Mouse (Mus musculus): ENCODE measurements at regions not wholly inside any gene's neighbourhood (a gene's known extent, or its start where the extent isn't known, plus 50 kb on each side); places are given as distances from the start of the nearest gene placed in this dataset.
A peak's percentile ranks its signal among the peaks of the same experiment; 100 is the strongest.

DNA sequence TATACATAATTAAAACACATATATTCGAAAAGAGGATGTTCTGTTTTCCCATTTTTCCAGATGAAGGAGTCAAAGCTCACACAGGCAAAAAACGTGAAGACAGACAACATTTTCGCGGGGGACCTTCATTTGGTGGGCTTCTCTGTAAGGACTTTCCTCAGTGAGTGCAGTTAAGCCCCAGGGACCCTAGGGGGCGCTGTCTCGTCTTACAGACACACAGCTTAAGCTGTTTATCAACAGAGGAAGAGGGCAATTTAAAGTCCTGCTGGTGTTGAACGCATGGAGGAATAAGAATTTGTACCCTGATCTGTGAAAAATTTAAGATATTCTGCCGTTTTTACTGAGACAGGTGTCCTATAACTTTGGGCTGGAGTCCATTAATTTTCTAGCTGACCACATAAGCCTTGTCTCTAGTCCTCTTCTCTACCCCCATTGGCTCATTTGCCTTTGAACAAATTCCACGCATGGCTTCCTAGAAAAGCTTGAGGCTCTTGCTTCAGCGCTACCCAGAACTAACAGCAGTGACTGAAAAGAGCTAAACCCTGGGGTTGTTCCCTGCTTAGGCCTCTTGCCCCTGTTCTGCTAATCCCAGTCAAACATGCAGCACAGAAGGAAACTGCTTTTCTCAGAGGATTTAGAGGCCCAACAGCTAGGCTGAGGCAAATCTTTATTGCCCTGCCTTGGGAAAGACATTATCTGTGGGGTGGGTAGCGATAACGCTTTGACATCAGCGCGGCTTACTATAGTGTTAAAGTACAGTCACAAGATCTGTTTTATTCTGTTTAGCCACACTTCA, 253.5 kb upstream of the Pde3a start:
- DNase-seq, result peak; percentile 20
- no peak for TF ChIP-seq POLR2A (IDR thresholded peaks at IDR 0.05; ENCODE audit: borderline replicate concordance, extremely low read depth, low read depth, low read length)
- TF ChIP-seq CTCF (IDR thresholded peaks at IDR 0.05; ENCODE audit: insufficient read depth, low read length), result peak; percentile 64
- Histone ChIP-seq H3K4me1 (ENCODE audit: control insufficient read depth, insufficient read depth, low read length) (no peaks in the 10 kb centered on the region), H3K4me3 (replicated peaks; ENCODE audit: extremely low read depth, low read depth, low read length) (no peak overlapping the region)
- WGBS, result 77% methylated on average over 14 of the region's 14 CpGs

DNA sequence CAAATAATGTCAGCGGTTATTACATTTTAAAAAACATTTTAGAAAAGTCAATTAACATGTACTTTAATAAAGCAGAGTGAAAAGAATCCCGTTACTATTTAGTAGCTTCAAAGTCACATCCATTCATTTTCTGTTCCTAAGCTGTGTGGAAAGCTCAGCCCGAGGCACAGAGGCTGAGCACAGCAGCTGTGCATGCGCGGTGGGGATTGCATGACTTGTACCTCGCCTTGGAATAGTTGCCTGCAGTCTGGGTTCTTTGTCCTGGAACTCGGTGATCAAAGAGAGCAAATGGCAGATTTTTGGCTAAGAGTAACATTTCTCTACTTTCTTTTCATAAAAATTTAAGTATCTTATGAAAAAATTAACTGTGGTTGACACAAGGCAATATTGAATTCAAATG, 251.0 kb upstream of the Pde3a start:
- H3K4me3 ChIP-seq (replicated peaks; ENCODE audit: extremely low read depth, low read depth, low read length), result no peak overlapping the region
- 82% methylated on average over 7 of the region's 7 CpGs for WGBS
- no peak for DNase-seq
- peaks cover 2% of the 10 kb centered on the region for H3K4me1 ChIP-seq (ENCODE audit: control insufficient read depth, insufficient read depth, low read length)
- TF ChIP-seq CTCF (IDR thresholded peaks at IDR 0.05; ENCODE audit: insufficient read depth, low read length) (no peak), POLR2A (IDR thresholded peaks at IDR 0.05; ENCODE audit: borderline replicate concordance, extremely low read depth, low read depth, low read length) (no peak)

DNA sequence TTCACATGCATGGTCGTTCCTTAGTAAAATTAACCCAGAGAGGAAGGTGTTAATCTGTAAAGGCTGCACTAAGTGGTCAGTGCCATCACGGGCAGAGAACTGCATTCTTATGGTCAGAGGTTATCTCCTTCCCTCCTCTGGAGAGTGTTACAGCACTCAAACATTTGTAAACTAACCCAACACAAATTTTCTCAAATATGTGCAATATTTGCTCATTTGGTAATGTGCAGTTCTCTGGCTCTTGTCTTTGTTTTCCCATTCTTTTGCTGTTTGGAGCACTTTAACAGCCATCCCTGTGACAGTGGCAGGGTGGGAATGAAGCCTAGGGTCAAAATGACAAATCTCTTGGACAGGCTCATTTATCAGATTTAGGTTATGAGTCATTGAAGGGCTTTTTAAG, 248.5 kb upstream of the Pde3a start:
- TF ChIP-seq POLR2A (IDR thresholded peaks at IDR 0.05; ENCODE audit: borderline replicate concordance, extremely low read depth, low read depth, low read length) (no peak), CTCF (IDR thresholded peaks at IDR 0.05; ENCODE audit: insufficient read depth, low read length) (no peak)
- Histone ChIP-seq H3K4me3 (replicated peaks; ENCODE audit: extremely low read depth, low read depth, low read length) (no peak overlapping the region), H3K4me1 (ENCODE audit: control insufficient read depth, insufficient read depth, low read length) (peaks cover 2% of the 10 kb centered on the region)
- no peak for DNase-seq
- WGBS, result 29% methylated on average over 2 of the region's 2 CpGs

DNA sequence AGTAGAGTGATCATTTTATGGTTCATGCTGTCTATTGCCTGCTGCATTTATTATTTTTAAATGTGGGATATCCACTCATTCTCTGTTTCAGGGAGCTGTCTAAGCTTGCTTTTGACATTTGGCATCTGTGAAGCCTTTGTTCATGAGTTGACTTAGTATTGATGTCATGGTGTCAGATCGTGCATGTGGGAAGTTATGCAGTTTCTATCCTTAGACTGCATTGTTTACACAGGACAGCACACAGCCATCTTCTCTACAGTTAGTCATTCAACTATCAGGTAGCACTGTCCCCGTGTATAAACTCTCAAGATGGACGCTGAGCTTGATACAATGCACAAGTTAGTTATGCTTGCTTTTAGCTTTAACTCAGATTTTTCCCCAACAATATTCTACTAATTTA, 247.8 kb upstream of the Pde3a start:
- TF ChIP-seq CTCF (IDR thresholded peaks at IDR 0.05; ENCODE audit: insufficient read depth, low read length) (no peak), POLR2A (IDR thresholded peaks at IDR 0.05; ENCODE audit: borderline replicate concordance, extremely low read depth, low read depth, low read length) (no peak)
- 44% methylated on average over 3 of the region's 3 CpGs for WGBS
- no peak for DNase-seq
- Histone ChIP-seq H3K4me3 (replicated peaks; ENCODE audit: extremely low read depth, low read depth, low read length) (no peak overlapping the region), H3K4me1 (ENCODE audit: control insufficient read depth, insufficient read depth, low read length) (peaks cover 2% of the 10 kb centered on the region)

DNA sequence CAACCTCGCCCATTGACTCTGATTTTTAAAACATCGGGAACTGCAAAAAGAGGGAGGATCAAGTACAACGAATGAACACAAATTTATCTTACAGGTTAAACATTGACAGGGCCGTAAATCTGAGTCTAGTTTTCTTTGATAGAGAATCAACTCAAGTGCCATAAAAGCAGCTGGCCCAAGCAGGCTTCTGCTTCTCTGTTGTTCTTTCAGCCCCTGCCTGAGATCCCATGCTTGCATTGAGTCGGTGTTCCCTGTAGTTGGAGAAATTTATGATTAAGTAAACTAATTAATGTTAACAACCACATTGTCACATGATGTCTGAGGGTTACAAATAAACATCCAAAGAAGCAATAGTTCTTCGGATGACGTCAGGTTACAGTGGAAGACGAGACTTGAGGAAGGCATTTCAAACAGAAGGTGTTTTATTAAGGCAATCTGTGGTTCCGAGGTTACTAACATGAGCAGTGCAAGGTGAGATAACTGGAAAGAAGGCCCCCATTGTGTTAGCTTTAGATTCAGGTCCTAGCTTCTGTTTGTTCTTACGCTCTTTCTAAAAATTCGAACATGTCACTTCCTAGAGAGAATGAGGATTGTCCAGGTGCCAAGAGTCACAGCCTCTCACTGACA, 233.9 kb upstream of the Pde3a start:
- no peak for DNase-seq
- Histone ChIP-seq H3K4me3 (replicated peaks; ENCODE audit: extremely low read depth, low read depth, low read length) (no peak overlapping the region), H3K4me1 (ENCODE audit: control insufficient read depth, insufficient read depth, low read length) (no peaks in the 10 kb centered on the region)
- TF ChIP-seq CTCF (IDR thresholded peaks at IDR 0.05; ENCODE audit: insufficient read depth, low read length) (no peak), POLR2A (IDR thresholded peaks at IDR 0.05; ENCODE audit: borderline replicate concordance, extremely low read depth, low read depth, low read length) (no peak)
- WGBS, result 74% methylated on average over 11 of the region's 11 CpGs

DNA sequence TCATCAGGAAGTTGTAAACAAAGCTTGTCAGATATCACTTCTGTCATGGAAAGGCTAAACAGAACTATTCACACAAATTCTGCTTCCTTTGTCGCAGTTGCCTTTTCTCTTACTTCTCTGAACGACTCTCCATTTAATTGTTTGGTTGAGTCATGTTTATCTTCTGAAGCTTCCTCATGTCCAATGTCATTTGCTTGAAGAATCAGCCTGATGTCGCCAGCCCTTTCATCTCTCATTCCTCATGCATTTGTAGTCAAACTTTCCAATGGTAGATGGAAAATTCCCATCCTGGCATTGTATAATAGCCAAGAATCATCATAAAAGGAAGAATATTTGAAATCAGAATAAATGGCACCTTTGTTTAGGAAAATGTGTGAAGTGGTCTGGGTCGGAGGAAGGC, 225.6 kb upstream of the Pde3a start:
- DNase-seq, result no peak
- H3K4me1 ChIP-seq (ENCODE audit: control insufficient read depth, insufficient read depth, low read length), result peaks cover 2% of the 10 kb centered on the region; the same call in 1 of the 2 replicates
- H3K4me3 ChIP-seq (replicated peaks; ENCODE audit: extremely low read depth, low read depth, low read length), result no peak overlapping the region
- 47% methylated on average over 4 of the region's 4 CpGs for WGBS
- TF ChIP-seq CTCF (IDR thresholded peaks at IDR 0.05; ENCODE audit: insufficient read depth, low read length) (no peak), POLR2A (IDR thresholded peaks at IDR 0.05; ENCODE audit: borderline replicate concordance, extremely low read depth, low read depth, low read length) (no peak)

DNA sequence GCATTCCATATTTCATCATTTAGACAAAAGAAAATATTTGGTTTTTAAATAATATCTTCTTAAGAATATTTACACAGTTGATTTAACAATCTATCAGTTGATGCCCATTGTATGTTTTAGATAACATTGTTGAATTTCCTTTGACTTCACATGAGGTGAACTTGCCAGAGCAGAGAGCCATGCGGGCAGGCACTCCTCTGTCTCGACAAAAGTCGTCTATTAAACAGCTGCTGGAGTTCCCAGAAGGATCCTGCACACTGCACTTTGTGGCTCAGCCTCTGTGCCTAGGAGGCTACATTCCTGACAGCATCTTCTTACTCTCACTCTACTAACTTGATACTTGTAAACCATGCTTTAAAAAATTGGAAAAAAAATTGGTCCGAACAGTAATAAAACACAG, 221.7 kb upstream of the Pde3a start:
- 34% methylated on average over 4 of the region's 4 CpGs for WGBS
- DNase-seq, result no peak
- TF ChIP-seq POLR2A (IDR thresholded peaks at IDR 0.05; ENCODE audit: borderline replicate concordance, extremely low read depth, low read depth, low read length) (no peak), CTCF (IDR thresholded peaks at IDR 0.05; ENCODE audit: insufficient read depth, low read length) (no peak)
- Histone ChIP-seq H3K4me1 (ENCODE audit: control insufficient read depth, insufficient read depth, low read length) (peaks cover 2% of the 10 kb centered on the region; the same call in 1 of the 2 replicates), H3K4me3 (replicated peaks; ENCODE audit: extremely low read depth, low read depth, low read length) (no peak overlapping the region)

DNA sequence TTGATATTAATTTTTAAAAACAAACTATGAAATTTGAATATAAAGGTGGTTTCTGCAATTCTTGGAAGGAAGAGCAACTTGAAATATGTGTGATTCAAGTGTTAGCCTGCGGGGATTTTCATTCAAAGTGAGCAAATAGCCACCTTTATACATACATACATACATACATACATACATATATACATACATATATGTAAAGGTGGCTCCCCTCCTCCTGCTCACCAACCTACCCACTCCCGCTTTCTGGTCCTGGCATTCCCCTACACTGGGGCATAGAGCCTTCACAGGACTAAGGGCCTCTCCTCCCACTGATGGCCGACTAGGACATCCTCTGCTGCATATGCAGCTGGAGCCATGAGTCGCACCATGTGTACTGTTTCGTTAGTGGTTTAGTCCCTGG, 221.3 kb upstream of the Pde3a start:
- DNase-seq, result no peak
- TF ChIP-seq CTCF (IDR thresholded peaks at IDR 0.05; ENCODE audit: insufficient read depth, low read length), result no peak
- TF ChIP-seq POLR2A (IDR thresholded peaks at IDR 0.05; ENCODE audit: borderline replicate concordance, extremely low read depth, low read depth, low read length), result no peak
- 84% methylated on average over 5 of the region's 5 CpGs for WGBS
- H3K4me3 ChIP-seq (replicated peaks; ENCODE audit: extremely low read depth, low read depth, low read length), result no peak overlapping the region
- H3K4me1 ChIP-seq (ENCODE audit: control insufficient read depth, insufficient read depth, low read length), result peaks cover 2% of the 10 kb centered on the region; the same call in 1 of the 2 replicates

DNA sequence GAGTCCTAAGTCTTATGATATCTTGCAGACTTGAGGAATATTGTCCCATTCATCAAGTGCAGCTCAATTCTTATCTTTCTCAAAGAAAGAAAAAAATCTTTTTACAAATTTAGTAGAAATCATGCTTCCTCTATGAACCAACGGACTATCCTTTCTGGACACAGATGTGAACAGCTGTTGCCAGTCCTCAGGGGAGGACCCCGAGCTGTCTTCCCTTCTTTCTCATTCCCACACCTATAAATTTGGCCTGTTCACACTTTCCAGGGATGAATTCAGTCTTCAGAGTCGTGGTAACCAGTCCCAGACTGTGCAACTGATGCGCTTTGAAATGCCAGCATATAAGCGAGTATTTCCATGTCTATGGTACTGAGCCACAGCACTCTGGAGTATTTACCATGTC, 214.2 kb upstream of the Pde3a start:
- H3K4me3 ChIP-seq (replicated peaks; ENCODE audit: extremely low read depth, low read depth, low read length), result no peak overlapping the region
- TF ChIP-seq CTCF (IDR thresholded peaks at IDR 0.05; ENCODE audit: insufficient read depth, low read length) (no peak), POLR2A (IDR thresholded peaks at IDR 0.05; ENCODE audit: borderline replicate concordance, extremely low read depth, low read depth, low read length) (no peak)
- no peaks in the 10 kb centered on the region for H3K4me1 ChIP-seq (ENCODE audit: control insufficient read depth, insufficient read depth, low read length)
- 73% methylated on average over 5 of the region's 5 CpGs for WGBS
- DNase-seq, result no peak

DNA sequence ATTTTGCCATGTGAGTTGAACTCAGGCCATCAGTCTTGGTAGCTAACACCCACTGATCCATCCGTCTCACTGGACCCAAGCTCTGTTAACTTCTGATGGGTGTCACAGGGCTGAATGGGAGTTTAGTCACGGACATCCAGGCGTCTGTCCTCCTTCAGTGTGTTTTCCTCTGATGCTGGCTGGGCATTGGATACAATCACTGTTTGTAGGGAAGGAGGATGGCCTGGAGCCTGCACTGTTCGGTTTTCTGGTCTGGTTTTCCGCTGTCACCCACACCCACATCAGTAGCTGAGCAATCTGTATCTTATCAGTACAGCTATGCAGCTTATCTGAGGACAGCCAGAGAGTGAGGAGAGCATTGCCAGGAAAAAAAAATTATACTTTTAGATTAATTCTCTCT, 207.7 kb upstream of the Pde3a start:
- WGBS, result 47% methylated on average over 5 of the region's 5 CpGs
- Histone ChIP-seq H3K4me3 (replicated peaks; ENCODE audit: extremely low read depth, low read depth, low read length) (no peak overlapping the region), H3K4me1 (ENCODE audit: control insufficient read depth, insufficient read depth, low read length) (peaks cover 4% of the 10 kb centered on the region; the same call in 1 of the 2 replicates)
- TF ChIP-seq CTCF (IDR thresholded peaks at IDR 0.05; ENCODE audit: insufficient read depth, low read length), result no peak
- TF ChIP-seq POLR2A (IDR thresholded peaks at IDR 0.05; ENCODE audit: borderline replicate concordance, extremely low read depth, low read depth, low read length), result no peak
- peak; percentile 14 for DNase-seq

All from lung, adult 2 months (tissue).